In genomic region chrX:48532175-48532574, GRCm38 (mm10) we compare ENCODE assay signal across 8 mouse cellular contexts. TPM values are rescaled to one million over a fixed set of nuclear protein-coding genes. Genes with fewer than 3 reads are reported as not detected.
DNase-seq lines count a peak whose midpoint lies in the region; ATAC-seq lines count a peak whose summit lies in the region.

No protein-coding gene starts in this region.

- 40% methylated on average over 3 of the region's 3 CpGs for WGBS in intestine, embryonic 14.5 days

- H3K27me3 ChIP-seq in intestine, embryonic 14.5 days (replicated peaks; ENCODE audit: control insufficient read depth, insufficient read depth, low read length), result no peaks in the 10 kb centered on the region

- peak; percentile 32 for DNase-seq in 3134 (ENCODE audit: extremely low read depth, insufficient read length, low spot score)
- peak; percentile 53 for DNase-seq in T-cell, adult 2 months (ENCODE audit: low spot score)
- DNase-seq in cerebellum, postnatal 4 days (ENCODE audit: low spot score in 2 of 2), result peak; percentile 49 to 70
- DNase-seq in gastrocnemius, adult 8-10 months (ENCODE audit: low spot score in 2 of 2), result peak; percentile 32 to 38
- peak; percentile 84 for DNase-seq in intestine, embryonic 14.5 days (ENCODE audit: low spot score)
- peak; percentile 67 for DNase-seq in left cerebral cortex, postnatal 4 days
- peak; percentile 45 to 61 for DNase-seq in natural killer cell, adult 2 months (ENCODE audit: low spot score in 2 of 2)
- peak; percentile 82 for DNase-seq in testis, postnatal 10 days (ENCODE audit: low spot score)

- no peak overlapping the region for H3K27ac ChIP-seq in intestine, embryonic 14.5 days (ENCODE audit: low read depth)

- H3K9me3 ChIP-seq in intestine, embryonic 14.5 days (ENCODE audit: control insufficient read depth, low read length), result no peaks in the 10 kb centered on the region

- H3K9ac ChIP-seq in intestine, embryonic 14.5 days (ENCODE audit: low read length), result no peak overlapping the region

- 0 out of 2 replicates have a peak, but pooled peaks have one; percentile 19 for ATAC-seq in intestine, embryonic 14.5 days (replicated peaks; ENCODE audit: low FRiP score, low TSS enrichment, low read depth)

- no peak overlapping the region for H3K4me3 ChIP-seq in intestine, embryonic 14.5 days (ENCODE audit: low read depth, low read length)

- no peaks in the 10 kb centered on the region for H3K4me1 ChIP-seq in intestine, embryonic 14.5 days (replicated peaks; ENCODE audit: control insufficient read depth, insufficient read depth, low read length)

- intact Hi-C loops in left cerebral cortex, postnatal 4 days (cut with DNase I), result no loop called here

- no peaks in the 10 kb centered on the region for H3K36me3 ChIP-seq in intestine, embryonic 14.5 days (ENCODE audit: control insufficient read depth, insufficient read depth, low read length)

- H3K4me2 ChIP-seq in intestine, embryonic 14.5 days (ENCODE audit: low read length), result no peak overlapping the region

RNA-seq across cellular contexts. Expression of gene Rab33a, which starts 13.1 kb away (rescaled TPM):
- not detected for total RNA-seq in gastrocnemius, adult 8-10 months (2022)
- 7.4 and 9.5 TPM in 2 replicates for polyA plus RNA-seq in intestine, embryonic 14.5 days (2014; fragmentation: Nextera tagmentation; extraction: Ambion mirVana)
- total RNA-seq in left cerebral cortex, postnatal 4 days (2021), result 10 to 100 TPM; 50.7 to 51.4 TPM

RNA-seq across cellular contexts. Expression of gene Aifm1, which starts 18.8 kb away (rescaled TPM):
- 10 to 100 TPM; 34.4 to 42.4 (median 40.0) TPM for total RNA-seq in gastrocnemius, adult 8-10 months (2022)
- 70.9 and 76.1 TPM in 2 replicates for polyA plus RNA-seq in intestine, embryonic 14.5 days (2014; fragmentation: Nextera tagmentation; extraction: Ambion mirVana)
- 10 to 100 TPM; 22.3 to 25.2 TPM for total RNA-seq in left cerebral cortex, postnatal 4 days (2021)

Comparison
In these comparisons a context has a peak if more than half of its experiments do, and no peak if none do; other contexts are left out.
1. DNase-seq: peak in every context shown above with its lines; median percentile 84 in intestine, embryonic 14.5 days; 82 in testis, postnatal 10 days; 67 in left cerebral cortex, postnatal 4 days; 60 in cerebellum, postnatal 4 days; 53 in T-cell, adult 2 months; 53 in natural killer cell, adult 2 months; 35 in gastrocnemius, adult 8-10 months; 32 in 3134.
2. RNA of gene Rab33a, which starts 13.1 kb away (total RNA-seq): 50.7 to 51.4 TPM in left cerebral cortex, postnatal 4 days; not detected in gastrocnemius, adult 8-10 months; every median in the first group is over 10 times any median in the second.